Mouse (Mus musculus) heart, embryonic 14.5 days (tissue): ENCODE measurements around the gene Atg101. TPM values are rescaled to one million over a fixed set of nuclear protein-coding genes. Genes with fewer than 3 reads are reported as not detected.

ENCODE experiments used
- ATAC-seq: fragments of 200-750 bp; cut with Nextera tagmentation; 2 replicates; pipeline ENCODE4 v1.8.0; 2017; ENCODE audit warnings: low read depth, moderate TSS enrichment; ENCODE audit not compliant: insufficient number of reproducible peaks, insufficient read depth, low FRiP score
- H3K27ac ChIP-seq, 2 experiments: fragments of 200-500 bp in 1 of 2; fragments of 300-500 bp in 1 of 2; sonication (generic) in 1 of 2; replicated peaks in 1 of 2; 2 replicates each; pipeline ENCODE4 v1.5.1; 2012 to 2014; ENCODE audit warnings: low read depth in 2 of 2, low read length in 2 of 2, control low read depth in 1 of 2, mild to moderate bottlenecking in 1 of 2, mixed read lengths in 1 of 2; ENCODE audit not compliant: control insufficient read depth in 1 of 2, insufficient read depth in 1 of 2
- H3K27me3 ChIP-seq: fragments of 300-500 bp; sonication (generic); 2 replicates; pipeline ENCODE4 v1.6.1; 2014; ENCODE audit warnings: mild to moderate bottlenecking, low read length, control low read depth; ENCODE audit not compliant: control insufficient read depth, insufficient read depth
- H3K36me3 ChIP-seq: fragments of 300-500 bp; sonication (generic); 2 replicates; pipeline ENCODE4 v1.6.1; 2014; ENCODE audit warnings: mild to moderate bottlenecking, control low read depth, low read length, mixed read lengths; ENCODE audit not compliant: control insufficient read depth, insufficient read depth
- H3K4me1 ChIP-seq, 2 experiments: fragments of 200-500 bp in 1 of 2; fragments of 300-500 bp in 1 of 2; sonication (generic) in 1 of 2; 2 replicates each; pipeline ENCODE4 v1.6.1; 2012 to 2014; ENCODE audit warnings: low read length in 2 of 2, control low read depth in 1 of 2, mixed read lengths in 1 of 2; ENCODE audit not compliant: control insufficient read depth in 2 of 2, insufficient read depth in 2 of 2
- H3K4me2 ChIP-seq: fragments of 300-500 bp; sonication (generic); 2 replicates; pipeline ENCODE4 v1.6.1; 2014; ENCODE audit warnings: mild to moderate bottlenecking, low read length
- H3K4me3 ChIP-seq, 2 experiments: fragments of 200-500 bp in 1 of 2; fragments of 300-500 bp in 1 of 2; sonication (generic) in 1 of 2; 2 replicates each; pipeline ENCODE4 v1.5.1; 2012 to 2014; ENCODE audit warnings: low read length in 2 of 2, mild to moderate bottlenecking in 2 of 2, control low read depth in 1 of 2, low read depth in 1 of 2, moderate library complexity in 1 of 2; ENCODE audit not compliant: control insufficient read depth in 1 of 2, insufficient read depth in 1 of 2
- H3K9ac ChIP-seq: fragments of 300-500 bp; sonication (generic); 2 replicates; pipeline ENCODE4 v1.6.1; 2014; ENCODE audit warnings: mild to moderate bottlenecking, low read length
- H3K9me3 ChIP-seq: fragments of 300-500 bp; sonication (generic); 2 replicates; pipeline ENCODE4 v1.6.1; 2016; ENCODE audit warnings: low read length, control low read depth; ENCODE audit not compliant: control insufficient read depth
- WGBS: fragments of 180-500 bp; shearing (Covaris S2); extraction: QIAGEN DNeasy Blood & Tissue Kit; methylation state at CpG from one replicate; pipeline ENCODE4 v1.1.7; 2014; 5-methylcytosine and 5-hydroxymethylcytosine counted together
- polyA plus RNA-seq: library from polyadenylated mRNA; unstranded; fragments of >200 nt; fragmentation: Nextera tagmentation; extraction: Ambion mirVana; gene quantifications from 2 replicates; pipeline ENCODE4 v1.2.1, GENCODE M21; 2014

Gene Atg101
- polyA plus RNA-seq, 1 experiment from 2014 or later: 50.4 TPM

DNA sequence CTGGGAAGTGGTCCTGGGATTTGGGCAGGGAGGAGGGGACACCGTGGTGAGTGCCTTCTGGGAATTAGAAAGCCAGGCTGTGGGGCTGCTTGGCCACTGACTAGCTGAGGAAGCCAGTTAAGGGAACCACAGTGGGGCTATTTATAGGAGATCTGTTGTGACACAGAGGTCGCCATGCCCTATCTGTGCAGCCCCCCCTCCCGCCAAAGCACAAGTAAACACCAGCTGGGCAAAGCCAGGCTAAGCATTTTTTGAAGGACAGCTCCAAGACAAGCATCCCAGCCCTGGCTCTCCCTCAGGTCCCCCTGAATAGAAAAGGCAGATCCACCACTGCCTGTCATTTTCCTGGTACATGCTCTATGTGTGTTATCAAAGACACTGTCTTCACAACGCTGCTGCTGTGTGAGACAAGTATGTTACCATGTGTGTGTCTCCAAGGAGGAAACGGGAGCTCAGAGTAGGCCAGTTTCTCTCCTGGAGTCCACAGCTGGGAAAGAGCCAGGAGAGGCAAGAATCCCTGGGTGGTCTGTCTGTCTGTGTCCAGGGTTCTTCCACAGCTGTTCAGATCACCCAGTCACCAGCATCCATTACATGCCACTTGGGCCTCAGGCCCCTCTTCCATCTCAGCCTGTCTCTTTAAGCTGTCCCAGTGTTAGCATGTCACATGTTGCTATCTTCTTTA, 35.9 kb upstream of the Atg101 start:
- no peaks in the 10 kb centered on the region for H3K36me3 ChIP-seq
- H3K4me2 ChIP-seq: peak overlapping the region; percentile 26; the same call in 1 of the 2 replicates
- no peak overlapping the region for H3K4me3 ChIP-seq
- no peaks in the 10 kb centered on the region for H3K27me3 ChIP-seq
- peak overlapping the region; percentile 93 to 95 for H3K27ac ChIP-seq
- peaks cover 23 to 34% of the 10 kb centered on the region in 2 experiments for H3K4me1 ChIP-seq
- peak overlapping the region; percentile 57 for H3K9ac ChIP-seq
- no peak for ATAC-seq
- WGBS: 13% methylated on average over 5 of the region's 5 CpGs
- no peaks in the 10 kb centered on the region for H3K9me3 ChIP-seq

DNA sequence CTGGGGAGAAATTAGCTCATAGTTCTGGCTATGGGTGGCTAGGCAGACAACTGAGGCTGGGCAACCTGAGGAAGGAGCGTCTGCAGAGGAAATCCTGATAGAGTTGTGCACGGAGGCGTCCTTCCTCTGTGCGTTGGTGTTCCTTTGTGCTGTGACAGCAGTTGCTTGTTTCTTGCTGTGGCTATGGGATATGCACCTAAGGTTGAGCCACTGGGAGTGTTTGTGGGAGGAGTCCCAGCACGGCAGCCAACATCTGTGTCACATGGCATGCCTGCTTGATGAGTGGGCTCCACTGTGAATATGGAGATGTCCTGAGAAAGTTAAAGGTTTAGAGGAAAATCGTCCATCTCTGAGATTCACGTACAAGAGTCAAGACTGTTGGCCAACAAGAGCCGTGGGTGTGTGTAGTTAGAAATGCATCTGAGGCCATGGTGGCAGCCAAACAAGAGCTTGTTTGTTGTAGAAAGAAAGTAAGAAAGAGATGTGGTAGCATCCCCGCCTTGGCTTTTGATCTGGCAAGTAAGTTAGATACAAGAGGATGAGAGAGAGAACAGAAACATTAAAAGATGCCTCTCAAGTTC, 33.8 kb upstream of the Atg101 start:
- Histone ChIP-seq H3K4me1 (peaks cover 31 to 48% of the 10 kb centered on the region in 2 experiments), H3K27ac (no peak overlapping the region), H3K9ac (no peak overlapping the region), H3K9me3 (no peaks in the 10 kb centered on the region), H3K36me3 (no peaks in the 10 kb centered on the region), H3K4me3 (no peak overlapping the region), H3K27me3 (no peaks in the 10 kb centered on the region), H3K4me2 (no peak overlapping the region)
- 72% methylated on average over 9 of the region's 9 CpGs for WGBS
- no peak for ATAC-seq

DNA sequence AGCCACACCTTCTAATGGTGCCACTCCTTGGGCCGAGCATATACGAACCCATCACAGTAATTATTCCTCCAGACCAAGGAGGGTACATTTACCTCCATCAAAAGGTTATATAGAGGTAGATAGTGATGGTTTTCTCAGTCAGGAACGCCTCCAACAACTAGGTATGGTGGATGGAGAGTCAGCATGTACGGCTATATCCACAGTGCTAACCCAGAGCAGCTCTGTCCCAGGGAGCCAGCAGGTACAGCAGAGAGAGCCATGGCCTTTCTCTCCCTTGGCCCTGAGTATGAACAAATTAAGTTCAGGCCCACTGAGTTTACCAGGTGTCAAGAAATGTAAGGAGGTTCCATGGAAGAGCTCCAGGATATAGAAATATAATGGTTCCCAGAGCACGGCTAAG, 32.1 kb upstream of the Atg101 start:
- Histone ChIP-seq H3K4me2 (no peak overlapping the region), H3K27me3 (no peaks in the 10 kb centered on the region), H3K36me3 (no peaks in the 10 kb centered on the region), H3K9ac (no peak overlapping the region), H3K4me3 (no peak overlapping the region), H3K4me1 (peaks cover 38 to 53% of the 10 kb centered on the region in 2 experiments), H3K27ac (no peak overlapping the region), H3K9me3 (no peaks in the 10 kb centered on the region)
- 94% methylated on average over 5 of the region's 5 CpGs for WGBS
- no peak for ATAC-seq

DNA sequence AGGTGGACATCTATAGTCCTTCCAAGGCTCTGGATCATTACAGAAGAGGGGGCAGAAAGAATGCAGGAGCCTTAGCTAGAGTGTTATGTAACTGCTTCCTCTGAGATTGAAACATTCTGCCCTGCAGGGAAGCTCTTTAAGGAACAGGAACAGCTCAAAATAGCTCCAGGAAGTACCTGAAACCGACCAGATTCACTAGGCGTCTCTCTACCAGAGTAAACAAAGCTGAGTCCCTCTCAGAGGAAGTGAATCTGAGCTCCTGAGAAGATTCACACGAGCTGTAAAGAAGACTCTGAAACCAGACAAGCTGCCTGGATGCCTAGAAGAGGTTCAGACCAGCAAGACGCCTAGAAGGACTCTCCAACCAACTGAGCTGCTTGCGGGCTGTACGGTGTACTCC, 31.5 kb upstream of the Atg101 start:
- Histone ChIP-seq H3K36me3 (no peaks in the 10 kb centered on the region), H3K27ac (no peak overlapping the region), H3K27me3 (no peaks in the 10 kb centered on the region), H3K4me1 (peaks cover 33 to 49% of the 10 kb centered on the region in 2 experiments), H3K4me3 (no peak overlapping the region), H3K9me3 (no peaks in the 10 kb centered on the region), H3K4me2 (no peak overlapping the region), H3K9ac (no peak overlapping the region)
- WGBS: 82% methylated on average over 6 of the region's 6 CpGs
- no peak for ATAC-seq

DNA sequence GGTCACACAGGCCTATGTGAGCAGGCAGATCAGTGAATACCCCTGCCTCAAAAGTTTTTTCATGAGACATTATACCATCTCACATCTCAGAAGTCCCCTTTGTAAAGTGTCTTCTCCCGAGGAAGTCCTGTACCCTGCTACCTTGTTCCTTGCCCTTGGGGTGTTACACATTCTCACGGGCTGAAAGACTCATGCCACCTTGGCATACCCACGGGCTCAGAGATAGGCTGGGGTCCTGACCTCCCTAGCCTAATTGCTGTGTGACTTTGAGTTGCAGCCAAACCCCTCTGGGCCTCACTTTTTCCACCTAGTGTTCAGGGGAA, 30.5 kb upstream of the Atg101 start:
- peak overlapping the region; percentile 92 for H3K4me2 ChIP-seq
- H3K36me3 ChIP-seq: no peaks in the 10 kb centered on the region
- WGBS: 25% methylated on average over 3 of the region's 3 CpGs
- peak overlapping the region; percentile 91 for H3K9ac ChIP-seq
- H3K27me3 ChIP-seq: no peaks in the 10 kb centered on the region
- H3K27ac ChIP-seq: peak overlapping the region in 1 of 2 experiments; percentile 78; a peak in 3 of 4 replicates
- H3K9me3 ChIP-seq: no peaks in the 10 kb centered on the region
- ATAC-seq: 0 out of 2 replicates have a peak, but pooled peaks have one; percentile 1
- H3K4me1 ChIP-seq: peaks cover 25 to 40% of the 10 kb centered on the region in 2 experiments
- H3K4me3 ChIP-seq: peak overlapping the region; percentile 55 to 74

DNA sequence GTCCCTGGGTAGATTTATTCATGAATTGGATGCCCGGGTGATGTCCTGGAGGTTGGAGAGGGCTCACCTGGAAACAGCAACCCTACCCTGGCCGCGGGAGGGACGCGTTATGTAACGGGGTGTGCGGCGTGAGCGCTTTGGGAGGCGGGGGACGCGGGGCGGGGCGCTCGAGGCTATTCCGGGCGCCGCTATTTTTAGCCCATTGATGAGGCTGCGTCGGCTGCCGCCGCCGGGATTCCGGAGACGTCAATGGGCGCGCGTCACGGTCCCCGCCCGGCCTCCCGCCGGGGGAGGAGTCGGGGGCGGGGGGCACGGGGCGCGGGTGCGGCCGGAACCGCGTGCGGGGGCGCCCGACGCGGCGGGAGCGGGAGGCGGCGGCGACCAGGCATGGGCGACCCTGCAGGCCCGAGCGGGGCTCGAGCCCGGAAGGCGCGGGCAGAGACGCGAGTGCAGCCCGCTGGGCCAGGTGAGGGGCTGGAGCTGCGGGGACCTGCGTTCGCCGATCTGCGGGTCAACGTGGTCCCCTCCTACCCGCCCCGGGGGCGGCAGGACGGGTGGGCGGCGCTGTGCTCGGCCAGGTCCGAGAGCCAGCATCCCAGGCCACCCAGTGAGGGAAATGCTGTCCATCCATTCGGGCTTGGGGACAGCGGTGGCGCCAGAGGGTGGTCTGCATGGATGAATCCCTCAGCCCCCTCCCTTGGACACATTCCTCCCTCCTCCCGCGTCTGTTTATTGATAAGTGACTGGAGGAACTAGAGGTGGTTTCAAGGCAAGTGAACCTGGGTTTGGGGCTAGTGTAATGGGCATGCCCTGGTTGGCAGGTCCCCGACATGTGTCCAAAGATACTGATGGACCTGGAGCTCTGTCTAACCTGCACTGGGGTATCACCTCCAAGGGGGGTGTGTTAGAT, 29.9 kb upstream of the Atg101 start, which contains the start of gene Nr4a1:
TSS of gene Nr4a1 (plus strand) at position 384 of the 910 bp plus-strand sequence.
- Histone ChIP-seq H3K36me3 (no peaks in the 10 kb centered on the region), H3K27ac (peak within 1 kb of the TSS in 1 of 2 experiments; percentile 78; a peak in 3 of 4 replicates), H3K4me1 (peaks cover 20 to 34% of the 10 kb centered on the region in 2 experiments), H3K27me3 (no peaks in the 10 kb centered on the region), H3K9me3 (no peaks in the 10 kb centered on the region), H3K9ac (peak within 1 kb of the TSS; percentile 91), H3K4me3 (peak within 1 kb of the TSS; percentile 55 to 74), H3K4me2 (peak within 1 kb of the TSS; percentile 92)
- WGBS: 1% methylated on average over 74 of the region's 82 CpGs
- peak; percentile 58 for ATAC-seq

DNA sequence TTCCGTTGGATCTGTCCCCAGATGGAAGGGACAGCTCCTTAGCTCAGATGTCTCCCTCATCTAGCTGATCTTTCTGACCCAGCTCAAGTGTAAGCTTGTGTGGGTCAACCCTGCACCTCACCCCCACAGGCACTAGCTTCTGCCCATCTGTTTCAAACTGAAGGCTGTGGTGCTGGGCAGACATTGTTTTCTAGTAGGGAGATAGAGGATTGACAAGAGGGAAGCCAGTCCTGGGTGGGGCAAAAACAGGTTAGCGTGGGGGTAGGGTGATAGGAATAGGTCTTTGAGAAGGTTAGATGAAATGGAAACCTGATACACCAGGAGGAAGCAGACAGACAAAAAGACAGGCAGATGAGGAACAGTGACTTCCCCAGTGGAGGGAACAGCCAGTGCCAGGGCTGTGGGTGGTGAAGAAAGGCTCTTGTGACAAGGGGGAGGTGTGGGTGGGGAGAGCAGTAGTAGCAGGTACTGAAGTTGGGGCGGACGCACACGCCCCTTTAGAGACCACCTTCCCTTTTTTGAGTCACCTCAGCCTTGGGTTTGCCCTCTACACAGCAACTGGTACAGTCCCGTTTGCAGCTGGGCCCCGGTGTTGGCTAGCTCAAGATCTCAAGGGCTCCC, 28.1 kb upstream of the Atg101 start:
- H3K9me3 ChIP-seq: no peaks in the 10 kb centered on the region
- H3K9ac ChIP-seq: no peak overlapping the region
- peaks cover 32 to 47% of the 10 kb centered on the region in 2 experiments for H3K4me1 ChIP-seq
- no peak overlapping the region; a peak in 1 of 4 replicates for H3K27ac ChIP-seq
- H3K36me3 ChIP-seq: 0 out of 2 replicates have a peak, but pooled peaks cover 4% of the 10 kb centered on the region
- no peak for ATAC-seq
- H3K4me3 ChIP-seq: no peak overlapping the region
- no peak overlapping the region for H3K4me2 ChIP-seq
- H3K27me3 ChIP-seq: no peaks in the 10 kb centered on the region
- WGBS: 72% methylated on average over 7 of the region's 7 CpGs
